In genomic region chr5:121711928-121712231, GRCm38 (mm10) we compare ENCODE assay signal across 8 mouse cellular contexts. TPM values are rescaled to one million over a fixed set of nuclear protein-coding genes. Genes with fewer than 3 reads are reported as not detected.
DNase-seq lines count a peak whose midpoint lies in the region; ATAC-seq lines count a peak whose summit lies in the region.

No protein-coding gene starts in this region.

- H3K4me3 ChIP-seq in embryonic facial prominence, embryonic 12.5 days: peak overlapping the region; percentile 84
- H3K4me3 ChIP-seq in intestine, embryonic 14.5 days (ENCODE audit: low read depth, low read length): peak overlapping the region; percentile 88
- H3K4me3 ChIP-seq in neural tube, embryonic 12.5 days: peak overlapping the region; percentile 99

- H3K27ac ChIP-seq in embryonic facial prominence, embryonic 12.5 days: peak overlapping the region; percentile 98
- peak overlapping the region; percentile 94 for H3K27ac ChIP-seq in intestine, embryonic 14.5 days (ENCODE audit: low read depth)
- peak overlapping the region; percentile 98 for H3K27ac ChIP-seq in neural tube, embryonic 12.5 days

- DNase-seq in layer of hippocampus, adult 18-20 months (ENCODE audit: low spot score in 2 of 2): peak; percentile 57 to 77
- DNase-seq in layer of hippocampus, postnatal 10 days (ENCODE audit: low spot score in 2 of 2): no peak
- no peak for DNase-seq in intestine, embryonic 14.5 days (ENCODE audit: low spot score)
- DNase-seq in ovary, adult 18-20 months (ENCODE audit: low spot score): no peak
- DNase-seq in thymus, postnatal 4 days: no peak
- no peak for DNase-seq in urinary bladder, postnatal 36 days (ENCODE audit: low spot score in 2 of 2)

- under 1% methylated on average over 45 of the region's 57 CpGs for WGBS in embryonic facial prominence, embryonic 12.5 days
- 1% methylated on average over 41 of the region's 57 CpGs for WGBS in intestine, embryonic 14.5 days
- WGBS in neural tube, embryonic 12.5 days: 1% methylated on average over 44 of the region's 57 CpGs

- peak overlapping the region; percentile 97 for H3K9ac ChIP-seq in embryonic facial prominence, embryonic 12.5 days
- H3K9ac ChIP-seq in intestine, embryonic 14.5 days (ENCODE audit: low read length): peak overlapping the region; percentile 97
- peak overlapping the region; percentile 99 for H3K9ac ChIP-seq in neural tube, embryonic 12.5 days

- peak; percentile 58; the same call in 1 of the 2 replicates for ATAC-seq in embryonic facial prominence, embryonic 12.5 days (ENCODE audit: insufficient number of reproducible peaks, insufficient read depth, low FRiP score, low TSS enrichment)
- ATAC-seq in intestine, embryonic 14.5 days (replicated peaks; ENCODE audit: low FRiP score, low TSS enrichment, low read depth): peak; percentile 30
- ATAC-seq in neural tube, embryonic 12.5 days (ENCODE audit: low FRiP score, low read depth): peak; percentile 52

- no peaks in the 10 kb centered on the region for H3K27me3 ChIP-seq in embryonic facial prominence, embryonic 12.5 days
- no peaks in the 10 kb centered on the region for H3K27me3 ChIP-seq in intestine, embryonic 14.5 days (replicated peaks; ENCODE audit: control insufficient read depth, insufficient read depth, low read length)
- no peaks in the 10 kb centered on the region for H3K27me3 ChIP-seq in neural tube, embryonic 12.5 days (replicated peaks)

- H3K9me3 ChIP-seq in embryonic facial prominence, embryonic 12.5 days: no peaks in the 10 kb centered on the region
- H3K9me3 ChIP-seq in intestine, embryonic 14.5 days (ENCODE audit: control insufficient read depth, low read length): no peaks in the 10 kb centered on the region
- no peaks in the 10 kb centered on the region for H3K9me3 ChIP-seq in neural tube, embryonic 12.5 days

- no peaks in the 10 kb centered on the region for H3K36me3 ChIP-seq in embryonic facial prominence, embryonic 12.5 days
- no peaks in the 10 kb centered on the region for H3K36me3 ChIP-seq in intestine, embryonic 14.5 days (ENCODE audit: control insufficient read depth, insufficient read depth, low read length)
- H3K36me3 ChIP-seq in neural tube, embryonic 12.5 days: no peaks in the 10 kb centered on the region

- H3K4me2 ChIP-seq in embryonic facial prominence, embryonic 12.5 days (replicated peaks): peak overlapping the region; percentile 89
- peak overlapping the region; percentile 93 for H3K4me2 ChIP-seq in intestine, embryonic 14.5 days (ENCODE audit: low read length)
- H3K4me2 ChIP-seq in neural tube, embryonic 12.5 days (replicated peaks): peak overlapping the region; percentile 89

- peaks cover 25% of the 10 kb centered on the region for H3K4me1 ChIP-seq in embryonic facial prominence, embryonic 12.5 days
- H3K4me1 ChIP-seq in intestine, embryonic 14.5 days (replicated peaks; ENCODE audit: control insufficient read depth, insufficient read depth, low read length): peaks cover 26% of the 10 kb centered on the region
- H3K4me1 ChIP-seq in neural tube, embryonic 12.5 days: peaks cover 30% of the 10 kb centered on the region

RNA-seq across cellular contexts. Expression of gene Atxn2, which starts 0.7 kb away (rescaled TPM):
- total RNA-seq in layer of hippocampus, adult 18-20 months (2021): 100 to 1,000 TPM; 212 to 241 TPM
- total RNA-seq in layer of hippocampus, postnatal 10 days (2021): 100 to 1,000 TPM; 204 to 220 TPM
- polyA plus RNA-seq in embryonic facial prominence, embryonic 12.5 days (2016; fragmentation: Nextera tagmentation; extraction: Ambion mirVana): 72.3 and 91.6 TPM in 2 replicates
- polyA plus RNA-seq in intestine, embryonic 14.5 days (2014; fragmentation: Nextera tagmentation; extraction: Ambion mirVana): 59.4 and 59.8 TPM in 2 replicates
- polyA plus RNA-seq in neural tube, embryonic 12.5 days (2016; fragmentation: Nextera tagmentation; extraction: Ambion mirVana): 107 and 110 TPM in 2 replicates

RNA-seq across cellular contexts. Expression of gene Brap, which starts 51.5 kb away (rescaled TPM):
- total RNA-seq in layer of hippocampus, adult 18-20 months (2021): 10 to 100 TPM; 67.4 to 67.7 TPM
- 10 to 100 TPM; 53.2 to 54.0 TPM for total RNA-seq in layer of hippocampus, postnatal 10 days (2021)
- 47.7 and 51.2 TPM in 2 replicates for polyA plus RNA-seq in embryonic facial prominence, embryonic 12.5 days (2016; fragmentation: Nextera tagmentation; extraction: Ambion mirVana)
- polyA plus RNA-seq in intestine, embryonic 14.5 days (2014; fragmentation: Nextera tagmentation; extraction: Ambion mirVana): 31.5 and 32.8 TPM in 2 replicates
- 52.9 and 55.4 TPM in 2 replicates for polyA plus RNA-seq in neural tube, embryonic 12.5 days (2016; fragmentation: Nextera tagmentation; extraction: Ambion mirVana)

RNA-seq across cellular contexts. Expression of gene Acad10, which starts 51.6 kb away (rescaled TPM):
- total RNA-seq in layer of hippocampus, adult 18-20 months (2021): 1 to 10 TPM; 3.7 to 5.8 TPM
- 1 to 10 TPM; 2.6 to 3.3 TPM for total RNA-seq in layer of hippocampus, postnatal 10 days (2021)
- polyA plus RNA-seq in embryonic facial prominence, embryonic 12.5 days (2016; fragmentation: Nextera tagmentation; extraction: Ambion mirVana): 1.6 and 2.2 TPM in 2 replicates
- polyA plus RNA-seq in intestine, embryonic 14.5 days (2014; fragmentation: Nextera tagmentation; extraction: Ambion mirVana): 4.3 and 4.7 TPM in 2 replicates
- 1.7 and 2.0 TPM in 2 replicates for polyA plus RNA-seq in neural tube, embryonic 12.5 days (2016; fragmentation: Nextera tagmentation; extraction: Ambion mirVana)

Comparison
In these comparisons a context has a peak if more than half of its experiments do, and no peak if none do; other contexts are left out.
1. DNase-seq: peak in layer of hippocampus, adult 18-20 months (2 of 2); none in layer of hippocampus, postnatal 10 days (0 of 2), intestine, embryonic 14.5 days (single experiment), ovary, adult 18-20 months (single experiment), thymus, postnatal 4 days (single experiment) and urinary bladder, postnatal 36 days (0 of 2).
2. Peak in every context shown above with its lines, with median percentiles within 50 percentile points of each other: ATAC-seq, H3K27ac ChIP-seq, H3K4me2 ChIP-seq, H3K4me3 ChIP-seq and H3K9ac ChIP-seq.